Mouse (Mus musculus) small intestine, adult 2 months (tissue): ENCODE data around the gene Pam16.
A peak's percentile ranks its signal among the peaks of the same experiment; 100 is the strongest.

ENCODE experiments used
- CTCF ChIP-seq: fragments of 200-500 bp; IDR thresholded peaks from 2 replicates; pipeline ENCODE4 v1.5.1; 2012; ENCODE audit warnings: low read depth, mild to moderate bottlenecking, control low read depth, inconsistent platforms, low read length, moderate library complexity, mixed read lengths; ENCODE audit not compliant: insufficient replicate concordance, insufficient read length; ENCODE audit errors: extremely low read depth
- POLR2A ChIP-seq: fragments of 200-500 bp; IDR thresholded peaks from 2 replicates; pipeline ENCODE4 v1.6.1; 2012; ENCODE audit warnings: low read depth, mild to moderate bottlenecking, control low read depth, inconsistent platforms, low read length, moderate library complexity

- TF ChIP-seq CTCF = peak; percentile 94; the same call in 1 of the 2 replicates
- TF ChIP-seq POLR2A = no peak
Measured at GRCm38 (mm10) chr16:4629950-4630349, 5.2 kb upstream of the Pam16 start.
